Mouse (Mus musculus) embryonic fibroblast, embryonic 13.5 days (primary cell): ENCODE data around the gene Rgs6.

Experiments used
- CTCF ChIP-seq: IDR thresholded peaks from 2 replicates; pipeline ENCODE4 v1.5.1; 2011; ENCODE audit warnings: mild to moderate bottlenecking, control low read depth, low read length, moderate library complexity, borderline replicate concordance; ENCODE audit not compliant: insufficient read depth
- POLR2A ChIP-seq: IDR thresholded peaks from 2 replicates; pipeline ENCODE4 v1.6.1; 2011; ENCODE audit warnings: low read depth, mild to moderate bottlenecking, control low read depth, low read length, moderate library complexity

- TF ChIP-seq CTCF (no peak), POLR2A (no peak)
Measured at GRCm38 (mm10) chr12:82572706-82573105, 15.4 kb upstream of the Rgs6 start.
